Mouse (Mus musculus): Measurements from ENCODE around the gene Msi2. TPM values are rescaled to one million over a fixed set of nuclear protein-coding genes. Genes with fewer than 3 reads are reported as not detected.

The Msi2 gene
- polyA plus RNA-seq, 1 experiment, result 78.5 TPM

GRCm38 (mm10) chr11:88474889-88475440 lies 243.3 kb downstream of the Msi2 start:
- TF ChIP-seq POLR2A (IDR thresholded peaks at IDR 0.05; ENCODE audit: insufficient read depth, low read depth, low read length), result no peak
- no peak for TF ChIP-seq CTCF (IDR thresholded peaks at IDR 0.05; ENCODE audit: insufficient read depth, low read depth, low read length)
- Histone ChIP-seq H3K27ac (ENCODE audit: insufficient read depth, low read depth, low read length) (no peak overlapping the region), H3K4me1 (ENCODE audit: control insufficient read depth, insufficient read depth, low read length) (peaks cover 24% of the 10 kb centered on the region), H3K4me3 (ENCODE audit: insufficient read depth, low read depth, low read length) (no peak overlapping the region)
- 59% methylated on average over 4 of the region's 4 CpGs for WGBS

DNA sequence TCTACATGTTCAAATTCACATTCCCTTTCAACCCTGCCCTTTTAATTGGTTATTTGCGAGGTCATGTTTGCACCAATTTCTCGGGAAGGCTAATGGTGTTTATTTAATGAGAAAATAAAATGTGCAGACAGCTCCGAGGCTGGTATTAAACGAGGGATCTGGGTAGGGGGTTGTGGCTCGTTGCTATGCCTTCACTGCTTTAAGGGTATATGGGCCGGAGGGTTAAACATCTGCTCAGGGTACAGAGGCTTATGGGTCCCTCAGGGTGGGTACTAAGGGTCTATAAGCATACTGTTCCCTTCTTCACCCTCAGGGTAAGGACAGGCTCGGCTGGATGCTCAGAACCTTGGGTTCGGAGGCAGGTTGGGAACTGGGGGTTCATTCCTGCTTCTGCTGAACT lies 245.6 kb downstream of the Msi2 start:
- 63% methylated on average over 8 of the region's 8 CpGs for WGBS

DNA sequence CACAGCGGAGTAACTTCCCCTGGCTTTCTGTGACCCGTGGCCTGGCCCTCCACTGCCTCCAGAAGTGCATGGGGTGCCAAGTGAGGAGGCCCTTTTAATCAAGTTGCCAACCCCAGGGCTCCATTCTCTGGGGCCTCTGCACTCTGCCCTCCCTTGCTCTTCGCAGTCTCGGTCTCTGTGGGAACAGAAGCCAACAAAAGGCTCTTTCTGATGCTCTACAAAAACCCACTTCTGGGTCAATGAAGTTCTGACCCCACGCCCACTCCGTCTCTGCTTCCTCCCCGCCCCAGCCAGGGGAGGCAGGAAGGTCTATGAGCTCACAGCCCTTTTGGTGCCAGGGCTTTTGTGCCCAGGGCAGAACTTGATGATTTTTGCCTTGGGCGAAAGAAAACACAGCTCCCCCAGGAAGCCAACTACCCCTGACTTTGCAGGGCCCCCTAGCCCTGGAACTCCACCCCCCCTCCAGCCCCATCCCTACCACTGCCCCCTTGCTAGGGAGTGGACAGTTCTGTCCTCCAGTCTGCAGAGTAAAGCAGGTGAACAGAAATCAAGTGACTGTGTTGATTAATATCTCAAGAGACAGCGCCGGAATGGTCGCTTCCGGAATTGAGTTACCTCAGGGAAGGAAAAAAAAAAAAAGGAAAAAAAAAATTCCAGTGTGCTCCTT lies 246.2 kb downstream of the Msi2 start:
- Histone ChIP-seq H3K27ac (ENCODE audit: insufficient read depth, low read depth, low read length) (peak overlapping the region; percentile 7; the same call in 1 of the 2 replicates), H3K4me3 (ENCODE audit: insufficient read depth, low read depth, low read length) (no peak overlapping the region), H3K4me1 (ENCODE audit: control insufficient read depth, insufficient read depth, low read length) (peaks cover 32% of the 10 kb centered on the region)
- TF ChIP-seq CTCF (IDR thresholded peaks at IDR 0.05; ENCODE audit: insufficient read depth, low read depth, low read length) (no peak), POLR2A (IDR thresholded peaks at IDR 0.05; ENCODE audit: insufficient read depth, low read depth, low read length) (no peak)
- WGBS, result 63% methylated on average over 12 of the region's 12 CpGs

More for the DNA sequence above, 245.6 kb downstream of the Msi2 start:
- TF ChIP-seq CTCF (IDR thresholded peaks at IDR 0.05; ENCODE audit: insufficient read depth, low read depth, low read length), result no peak
- TF ChIP-seq POLR2A (IDR thresholded peaks at IDR 0.05; ENCODE audit: insufficient read depth, low read depth, low read length), result no peak
- no peak overlapping the region for H3K27ac ChIP-seq (ENCODE audit: insufficient read depth, low read depth, low read length)
- H3K4me3 ChIP-seq (ENCODE audit: insufficient read depth, low read depth, low read length), result no peak overlapping the region
- H3K4me1 ChIP-seq (ENCODE audit: control insufficient read depth, insufficient read depth, low read length), result peaks cover 27% of the 10 kb centered on the region

GRCm38 (mm10) chr11:88470599-88470998 lies 247.7 kb downstream of the Msi2 start:
- no peak overlapping the region for H3K27ac ChIP-seq (ENCODE audit: insufficient read depth, low read depth, low read length)
- no peak for TF ChIP-seq POLR2A (IDR thresholded peaks at IDR 0.05; ENCODE audit: insufficient read depth, low read depth, low read length)
- no peak for TF ChIP-seq CTCF (IDR thresholded peaks at IDR 0.05; ENCODE audit: insufficient read depth, low read depth, low read length)
- no peak overlapping the region for H3K4me3 ChIP-seq (ENCODE audit: insufficient read depth, low read depth, low read length)
- H3K4me1 ChIP-seq (ENCODE audit: control insufficient read depth, insufficient read depth, low read length), result peaks cover 29% of the 10 kb centered on the region

DNA sequence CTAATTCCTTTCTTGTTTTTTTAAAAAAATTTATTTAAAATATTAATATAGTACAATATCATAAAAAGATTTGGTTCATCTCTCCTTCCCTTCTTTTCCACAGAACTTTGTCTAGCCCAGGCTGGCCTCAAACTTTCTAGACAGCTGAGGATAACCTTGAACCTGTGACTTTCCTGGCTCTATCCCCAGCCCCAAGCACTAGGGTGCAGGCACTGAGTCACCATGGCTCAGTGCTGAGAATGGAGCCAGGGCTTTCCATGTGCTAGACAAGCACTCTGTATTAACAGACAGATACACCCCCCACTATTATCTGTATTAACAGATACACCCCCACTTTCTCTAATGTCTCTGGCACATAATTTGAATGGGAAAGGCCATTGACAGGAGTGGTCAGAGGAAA lies 249.3 kb downstream of the Msi2 start:
- TF ChIP-seq CTCF (IDR thresholded peaks at IDR 0.05; ENCODE audit: insufficient read depth, low read depth, low read length) (no peak), POLR2A (IDR thresholded peaks at IDR 0.05; ENCODE audit: insufficient read depth, low read depth, low read length) (no peak)

DNA sequence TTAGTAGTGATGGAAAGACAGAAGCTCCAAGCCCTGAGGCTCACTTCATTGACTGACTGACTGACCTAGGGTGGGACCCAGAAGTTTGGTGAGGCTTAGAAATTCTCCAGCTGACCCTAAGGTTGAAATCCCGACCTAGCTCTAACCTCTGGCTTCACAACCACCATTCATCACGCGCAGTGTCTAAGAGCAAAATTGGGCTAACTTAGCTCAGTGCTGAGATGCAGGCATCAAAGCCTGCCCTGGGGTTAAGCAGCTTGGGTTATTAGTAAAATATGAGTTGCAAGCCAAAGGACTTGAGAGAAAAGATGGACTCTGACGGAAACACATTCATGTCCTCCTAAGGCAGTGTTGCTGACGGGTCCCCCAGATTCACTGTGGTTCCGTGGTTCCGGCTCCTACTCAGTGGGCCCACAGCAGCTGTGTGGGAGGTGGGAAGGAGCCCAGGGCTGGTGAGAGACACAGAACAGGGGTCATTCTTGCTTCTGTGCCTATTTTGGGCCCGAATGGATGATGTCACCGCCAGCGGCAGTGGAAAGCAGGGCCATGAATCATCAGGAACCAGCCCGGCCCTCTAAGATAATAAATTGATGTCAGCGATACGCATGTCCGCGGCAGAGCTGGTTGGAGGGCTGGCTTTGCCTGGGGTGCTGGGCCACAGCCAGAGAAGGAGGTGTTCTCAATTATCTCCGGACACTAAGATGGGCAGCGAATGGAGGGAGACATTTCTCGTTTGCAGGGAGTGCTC lies 250.6 kb downstream of the Msi2 start:
- TF ChIP-seq CTCF (IDR thresholded peaks at IDR 0.05; ENCODE audit: insufficient read depth, low read depth, low read length) (no peak), POLR2A (IDR thresholded peaks at IDR 0.05; ENCODE audit: insufficient read depth, low read depth, low read length) (no peak)
- Histone ChIP-seq H3K4me3 (ENCODE audit: insufficient read depth, low read depth, low read length) (no peak overlapping the region), H3K27ac (ENCODE audit: insufficient read depth, low read depth, low read length) (peak overlapping the region; percentile 54), H3K4me1 (ENCODE audit: control insufficient read depth, insufficient read depth, low read length) (peaks cover 31% of the 10 kb centered on the region)
- WGBS, result 26% methylated on average over 18 of the region's 18 CpGs

More for the DNA sequence above, 249.3 kb downstream of the Msi2 start:
- Histone ChIP-seq H3K4me1 (ENCODE audit: control insufficient read depth, insufficient read depth, low read length) (peaks cover 29% of the 10 kb centered on the region), H3K27ac (ENCODE audit: insufficient read depth, low read depth, low read length) (no peak overlapping the region), H3K4me3 (ENCODE audit: insufficient read depth, low read depth, low read length) (no peak overlapping the region)

DNA sequence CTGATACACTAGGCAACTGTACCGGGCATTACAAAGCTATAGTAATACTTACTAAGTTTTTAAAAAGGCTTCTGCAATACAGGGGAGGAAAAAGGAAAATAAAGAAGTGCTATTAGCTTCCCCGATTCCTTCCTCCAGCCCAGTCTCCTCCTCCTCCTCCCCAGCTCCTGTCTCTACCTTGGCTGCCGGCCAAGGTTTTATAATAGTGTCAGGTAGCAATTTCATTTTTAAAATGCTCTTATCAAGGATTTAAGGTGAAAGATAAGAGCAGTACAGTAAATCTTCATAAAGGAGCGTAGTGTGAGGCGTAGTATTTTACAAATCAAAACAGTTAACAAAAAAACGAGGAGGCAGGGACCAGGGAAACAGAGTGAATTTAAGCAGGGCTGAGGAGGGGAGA lies 254.4 kb downstream of the Msi2 start:
- WGBS, result 50% methylated on average over 6 of the region's 6 CpGs
- peaks cover 37% of the 10 kb centered on the region for H3K4me1 ChIP-seq (ENCODE audit: control insufficient read depth, insufficient read depth, low read length)
- TF ChIP-seq CTCF (IDR thresholded peaks at IDR 0.05; ENCODE audit: insufficient read depth, low read depth, low read length) (no peak), POLR2A (IDR thresholded peaks at IDR 0.05; ENCODE audit: insufficient read depth, low read depth, low read length) (no peak)
- H3K4me3 ChIP-seq (ENCODE audit: insufficient read depth, low read depth, low read length), result no peak overlapping the region
- peak overlapping the region; percentile 13; the same call in 1 of the 2 replicates for H3K27ac ChIP-seq (ENCODE audit: insufficient read depth, low read depth, low read length)

DNA sequence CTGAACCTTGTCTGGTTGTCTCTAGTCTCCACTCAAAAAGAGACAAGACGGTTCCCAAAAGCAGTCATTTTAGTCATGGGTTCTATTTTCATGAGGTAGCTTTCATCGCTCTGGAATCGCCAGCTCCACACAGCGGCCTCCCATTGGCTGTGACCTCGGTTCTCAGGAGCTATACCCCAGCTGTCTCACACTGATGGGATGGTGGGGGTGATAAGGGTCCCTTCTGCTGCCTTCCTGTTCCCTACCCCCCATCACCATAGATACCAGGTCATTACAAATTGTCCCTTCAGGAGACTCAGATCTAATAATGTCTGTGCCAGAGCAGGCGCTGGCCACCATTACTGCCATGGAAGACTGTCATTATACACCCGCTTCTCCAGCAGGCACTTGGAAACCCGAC lies 255.5 kb downstream of the Msi2 start:
- H3K4me3 ChIP-seq (ENCODE audit: insufficient read depth, low read depth, low read length), result no peak overlapping the region
- H3K27ac ChIP-seq (ENCODE audit: insufficient read depth, low read depth, low read length), result no peak overlapping the region
- peaks cover 33% of the 10 kb centered on the region for H3K4me1 ChIP-seq (ENCODE audit: control insufficient read depth, insufficient read depth, low read length)
- no peak for TF ChIP-seq POLR2A (IDR thresholded peaks at IDR 0.05; ENCODE audit: insufficient read depth, low read depth, low read length)
- no peak for TF ChIP-seq CTCF (IDR thresholded peaks at IDR 0.05; ENCODE audit: insufficient read depth, low read depth, low read length)
- 86% methylated on average over 8 of the region's 8 CpGs for WGBS

- Histone ChIP-seq H3K27ac (ENCODE audit: insufficient read depth, low read depth, low read length) (no peak overlapping the region), H3K4me1 (ENCODE audit: control insufficient read depth, insufficient read depth, low read length) (peaks cover 30% of the 10 kb centered on the region), H3K4me3 (ENCODE audit: insufficient read depth, low read depth, low read length) (no peak overlapping the region)
- TF ChIP-seq POLR2A (IDR thresholded peaks at IDR 0.05; ENCODE audit: insufficient read depth, low read depth, low read length), result no peak
- TF ChIP-seq CTCF (IDR thresholded peaks at IDR 0.05; ENCODE audit: insufficient read depth, low read depth, low read length), result no peak
- WGBS, result 95% methylated on average over 4 of the region's 4 CpGs
These were observed 256.7 kb downstream of the Msi2 start for GRCm38 (mm10) chr11:88461601-88462000.

Measured in olfactory bulb, adult 2 months (tissue).